Mouse (Mus musculus) lung, postnatal 0 days (tissue): ENCODE data around the gene Myog. TPM values are rescaled to one million over a fixed set of nuclear protein-coding genes. Genes with fewer than 3 reads are reported as not detected.

Experiments
- ATAC-seq: fragments of 200-750 bp; cut with Nextera tagmentation; 2 replicates; pipeline ENCODE4 v1.8.0; 2017; ENCODE audit warnings: moderate library complexity
- DNase-seq: peaks from one replicate; pipeline ENCODE4 v3.0.0-alpha.2; 2016; ENCODE audit warnings: low spot score
- H3K27ac ChIP-seq: fragments of 300-500 bp; sonication (generic); 2 replicates; pipeline ENCODE4 v1.5.1; 2014; ENCODE audit warnings: antibody characterized with exemption, mild to moderate bottlenecking, low read length, mixed read lengths
- H3K27me3 ChIP-seq: fragments of 300-500 bp; sonication (generic); replicated peaks from 2 replicates; pipeline ENCODE4 v1.6.1; 2014; ENCODE audit warnings: low read length, mixed read lengths; ENCODE audit not compliant: insufficient read depth
- H3K36me3 ChIP-seq: fragments of 300-500 bp; sonication (generic); 2 replicates; pipeline ENCODE4 v1.6.1; 2014; ENCODE audit warnings: low read length, mixed read lengths; ENCODE audit not compliant: insufficient read depth
- H3K4me1 ChIP-seq: fragments of 300-500 bp; sonication (generic); 2 replicates; pipeline ENCODE4 v1.6.1; 2014; ENCODE audit warnings: antibody characterized with exemption, low read depth, low read length, mixed read lengths; ENCODE audit not compliant: insufficient read depth
- H3K4me2 ChIP-seq: fragments of 300-500 bp; sonication (generic); replicated peaks from 2 replicates; pipeline ENCODE4 v1.6.1; 2014; ENCODE audit warnings: low read depth, mild to moderate bottlenecking, low read length, moderate library complexity, mixed read lengths
- H3K4me3 ChIP-seq: fragments of 300-500 bp; sonication (generic); 2 replicates; pipeline ENCODE4 v1.5.1; 2014; ENCODE audit warnings: low read depth, low read length
- H3K9ac ChIP-seq: fragments of 300-500 bp; sonication (generic); replicated peaks from 2 replicates; pipeline ENCODE4 v1.6.1; 2014; ENCODE audit warnings: low read depth, mild to moderate bottlenecking
- H3K9me3 ChIP-seq: fragments of 300-500 bp; sonication (generic); 2 replicates; pipeline ENCODE4 v1.6.1; 2016; ENCODE audit warnings: low read length, mixed read lengths
- CTCF ChIP-seq: IDR thresholded peaks from 2 replicates; pipeline ENCODE4 v1.5.1; 2016; ENCODE audit warnings: antibody characterized with exemption, mild to moderate bottlenecking
- EP300 ChIP-seq: IDR thresholded peaks from 2 replicates; pipeline ENCODE4 v1.6.1; 2016; ENCODE audit warnings: antibody characterized with exemption, mild to moderate bottlenecking, control low read depth
- WGBS: fragments of 180-500 bp; shearing (Covaris S2); extraction: QIAGEN DNeasy Blood & Tissue Kit; methylation state at CpG from one replicate; pipeline ENCODE4 v1.1.7; 2014; 5-methylcytosine and 5-hydroxymethylcytosine counted together
- polyA plus RNA-seq: library from polyadenylated mRNA; unstranded; fragments of >200 nt; fragmentation: Nextera tagmentation; extraction: Ambion mirVana; gene quantifications from 2 replicates; pipeline ENCODE4 v1.2.1, GENCODE M21; 2015

Myog gene
- polyA plus RNA-seq, 1 experiment from 2014 or later = not detected

DNA sequence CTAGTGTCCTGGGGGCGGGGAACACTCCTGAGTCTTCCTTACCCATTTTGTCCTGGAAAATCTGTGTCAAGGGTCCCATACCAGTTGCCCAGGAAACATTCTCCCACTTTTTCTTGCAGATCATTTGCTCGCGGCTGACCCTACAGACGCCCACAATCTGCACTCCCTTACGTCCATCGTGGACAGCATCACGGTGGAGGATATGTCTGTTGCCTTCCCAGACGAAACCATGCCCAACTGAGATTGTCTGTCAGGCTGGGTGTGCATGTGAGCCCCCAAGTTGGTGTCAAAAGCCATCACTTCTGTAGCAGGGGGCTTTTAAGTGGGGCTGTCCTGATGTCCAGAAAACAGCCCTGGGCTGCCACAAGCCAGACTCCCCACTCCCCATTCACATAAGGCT lies 1.8 kb downstream of the Myog start:
- ATAC-seq = no peak
- DNase-seq = no peak
- no peak overlapping the region for H3K4me2 ChIP-seq
- WGBS = 79% methylated on average over 8 of the region's 8 CpGs
- no peak for TF ChIP-seq CTCF
- TF ChIP-seq EP300 = no peak
- no peaks in the 10 kb centered on the region for H3K36me3 ChIP-seq
- no peak overlapping the region for H3K4me3 ChIP-seq
- H3K27me3 ChIP-seq = no peaks in the 10 kb centered on the region
- no peaks in the 10 kb centered on the region for H3K4me1 ChIP-seq
- no peaks in the 10 kb centered on the region for H3K9me3 ChIP-seq
- H3K9ac ChIP-seq = no peak overlapping the region
- H3K27ac ChIP-seq = no peak overlapping the region

DNA sequence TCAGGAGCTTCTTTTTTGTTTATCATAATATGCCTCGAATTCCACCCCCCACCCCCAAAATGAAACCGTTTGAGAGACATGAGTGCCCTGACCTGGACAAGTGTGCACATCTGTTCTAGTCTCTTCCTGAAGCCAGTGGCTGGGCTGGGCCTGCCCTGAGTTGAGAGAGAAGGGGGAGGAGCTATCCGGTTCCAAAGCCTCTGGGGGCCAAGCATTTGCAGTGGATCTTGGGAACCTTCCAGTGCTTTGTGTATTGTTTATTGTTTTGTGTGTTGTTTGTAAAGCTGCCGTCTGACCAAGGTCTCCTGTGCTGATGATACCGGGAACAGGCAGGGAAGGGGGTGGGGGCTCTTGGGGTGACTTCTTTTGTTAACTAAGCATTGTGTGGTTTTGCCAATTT lies 2.3 kb downstream of the Myog start:
- peak; percentile 57 for DNase-seq
- WGBS = 20% methylated on average over 5 of the region's 5 CpGs

DNA sequence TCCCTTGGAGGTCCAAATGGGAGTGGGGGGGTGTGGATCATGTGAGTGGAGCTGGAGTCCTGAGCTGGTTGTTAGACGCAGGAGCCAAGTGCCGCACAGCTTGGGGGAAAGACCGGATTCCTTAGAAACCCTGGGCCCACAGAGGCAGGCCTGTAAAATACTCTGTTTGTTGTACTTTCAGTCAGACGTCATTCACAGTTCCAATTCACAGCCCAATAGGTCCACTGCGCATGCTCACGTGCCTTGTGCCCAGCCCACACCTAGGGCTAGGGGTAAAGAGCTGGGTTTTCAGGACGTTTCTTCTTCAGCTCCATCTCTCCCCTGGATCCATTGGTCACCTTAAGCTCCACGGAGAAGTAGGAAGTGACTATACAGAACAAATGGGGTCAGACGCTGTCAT lies 2.8 kb downstream of the Myog start:
- no peak overlapping the region for H3K4me3 ChIP-seq
- H3K9ac ChIP-seq = no peak overlapping the region
- no peaks in the 10 kb centered on the region for H3K36me3 ChIP-seq
- DNase-seq (no peak), ATAC-seq (0 out of 2 replicates have a peak, but pooled peaks have one; percentile 8)
- TF ChIP-seq CTCF (no peak), EP300 (no peak)
- H3K27me3 ChIP-seq = no peaks in the 10 kb centered on the region
- no peaks in the 10 kb centered on the region for H3K9me3 ChIP-seq
- no peaks in the 10 kb centered on the region for H3K4me1 ChIP-seq
- no peak overlapping the region for H3K4me2 ChIP-seq
- WGBS = 53% methylated on average over 9 of the region's 9 CpGs
- H3K27ac ChIP-seq = no peak overlapping the region

More for the DNA sequence above, 2.3 kb downstream of the Myog start:
- Histone ChIP-seq H3K4me3 (no peak overlapping the region), H3K27ac (no peak overlapping the region), H3K9ac (no peak overlapping the region), H3K9me3 (no peaks in the 10 kb centered on the region), H3K36me3 (no peaks in the 10 kb centered on the region), H3K4me2 (no peak overlapping the region), H3K27me3 (no peaks in the 10 kb centered on the region), H3K4me1 (no peaks in the 10 kb centered on the region)
- peak; percentile 43; the same call in 1 of the 2 replicates for ATAC-seq
- no peak for TF ChIP-seq CTCF
- no peak for TF ChIP-seq EP300

DNA sequence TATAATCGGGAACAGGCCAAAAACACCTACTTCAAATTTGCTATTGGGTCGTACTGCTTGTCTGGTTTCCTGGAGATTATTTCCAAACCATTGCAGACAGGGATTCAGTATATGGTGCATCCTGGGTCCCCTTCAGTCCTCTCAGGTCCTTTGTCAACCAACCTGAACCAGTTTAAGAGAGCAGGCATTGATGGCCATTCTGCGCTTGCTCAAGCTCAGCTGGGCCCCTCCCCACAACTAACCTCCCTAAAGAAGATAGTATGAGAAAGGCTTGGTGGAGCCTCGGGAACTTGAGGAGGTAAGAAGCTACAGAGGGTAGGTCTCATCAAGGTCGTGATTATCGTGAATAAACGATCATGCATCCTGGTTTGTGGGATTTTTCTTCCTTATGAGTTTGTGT lies 3.5 kb downstream of the Myog start:
- Histone ChIP-seq H3K9me3 (no peaks in the 10 kb centered on the region), H3K9ac (no peak overlapping the region), H3K4me3 (no peak overlapping the region), H3K4me1 (no peaks in the 10 kb centered on the region), H3K36me3 (no peaks in the 10 kb centered on the region), H3K27ac (no peak overlapping the region), H3K27me3 (no peaks in the 10 kb centered on the region), H3K4me2 (no peak overlapping the region)
- ATAC-seq (no peak), DNase-seq (no peak)
- 81% methylated on average over 7 of the region's 7 CpGs for WGBS
- TF ChIP-seq EP300 = no peak
- no peak for TF ChIP-seq CTCF

DNA sequence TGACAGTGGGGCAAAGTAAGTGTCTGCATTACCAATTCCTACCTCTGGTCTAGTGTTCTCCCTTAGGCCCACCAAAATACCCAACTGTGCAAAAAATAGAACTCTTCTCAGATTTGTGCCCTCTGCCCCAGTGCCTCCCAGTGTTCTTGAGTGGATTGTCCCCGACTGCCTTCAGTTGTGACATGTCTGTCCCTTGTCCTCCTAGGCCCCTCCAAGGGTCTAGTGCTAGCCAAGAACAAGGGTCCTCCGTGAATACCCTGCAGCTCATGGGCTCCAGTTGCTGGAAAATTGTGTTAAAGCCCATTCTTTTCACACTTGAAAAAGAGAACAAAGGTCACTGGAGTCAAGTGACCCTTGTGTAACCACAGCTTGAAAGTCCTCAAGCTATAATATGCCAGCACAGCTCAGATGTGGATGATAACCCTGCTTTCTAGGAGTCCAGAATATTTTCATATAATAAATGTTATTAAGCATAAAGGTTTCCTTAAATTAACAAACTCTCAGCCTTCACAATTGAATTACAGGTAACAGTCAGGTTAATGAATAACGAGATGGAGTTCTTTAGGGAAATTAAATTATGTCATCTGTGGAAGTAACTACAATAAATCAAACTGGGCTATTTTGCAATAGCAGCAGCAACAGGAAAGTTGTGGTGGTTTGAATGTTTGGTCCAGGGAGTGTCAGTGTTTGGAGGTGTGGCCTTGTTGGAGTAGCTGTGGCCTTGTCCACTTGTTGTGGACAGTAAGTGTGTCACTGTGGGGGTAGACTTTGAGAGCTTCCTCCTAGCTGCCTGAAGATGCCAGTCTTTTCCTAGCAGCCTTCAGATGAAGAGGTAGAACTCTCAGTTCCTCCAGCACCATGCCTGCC lies 4.2 kb downstream of the Myog start:
- H3K4me2 ChIP-seq = no peak overlapping the region
- no peak; the same call in 1 of the 2 replicates for TF ChIP-seq CTCF
- TF ChIP-seq EP300 = peak; percentile 59
- H3K27ac ChIP-seq = no peak overlapping the region
- no peaks in the 10 kb centered on the region for H3K9me3 ChIP-seq
- H3K4me1 ChIP-seq = no peaks in the 10 kb centered on the region
- peak; percentile 43; the same call in 1 of the 2 replicates for ATAC-seq
- 46% methylated on average over 3 of the region's 3 CpGs for WGBS
- H3K36me3 ChIP-seq = no peaks in the 10 kb centered on the region
- DNase-seq = peak; percentile 77
- no peak overlapping the region for H3K9ac ChIP-seq
- H3K27me3 ChIP-seq = no peaks in the 10 kb centered on the region
- no peak overlapping the region for H3K4me3 ChIP-seq

DNA sequence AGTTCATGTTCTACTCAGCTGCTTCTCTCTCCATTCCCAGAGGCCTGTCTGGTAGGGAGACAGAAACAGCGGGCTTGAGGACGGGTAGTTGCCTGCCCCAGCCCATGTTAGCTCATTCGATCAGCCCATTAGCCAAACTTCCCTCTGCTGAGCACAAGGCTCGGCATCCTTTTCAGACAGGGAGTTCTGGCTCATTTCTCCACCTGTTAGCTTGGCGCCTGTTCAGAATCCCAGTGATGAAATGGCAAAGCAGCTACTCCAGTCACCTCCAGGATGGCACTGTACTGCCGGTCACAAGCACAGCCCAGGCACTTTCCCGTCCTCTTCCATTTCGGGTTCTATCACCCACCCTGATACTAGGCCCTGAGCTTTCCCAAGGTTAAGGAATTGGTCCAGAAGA lies 7.5 kb downstream of the Myog start:
- 93% methylated on average over 8 of the region's 8 CpGs for WGBS
- no peak for DNase-seq
- H3K27ac ChIP-seq = no peak overlapping the region
- no peak overlapping the region for H3K9ac ChIP-seq
- H3K4me1 ChIP-seq = peaks cover 2% of the 10 kb centered on the region; the same call in 1 of the 2 replicates
- H3K4me3 ChIP-seq = no peak overlapping the region
- no peaks in the 10 kb centered on the region for H3K36me3 ChIP-seq
- TF ChIP-seq EP300 = no peak
- TF ChIP-seq CTCF = no peak
- ATAC-seq = no peak
- H3K4me2 ChIP-seq = no peak overlapping the region
- no peaks in the 10 kb centered on the region for H3K9me3 ChIP-seq
- H3K27me3 ChIP-seq = peaks cover 9% of the 10 kb centered on the region; the same call in 1 of the 2 replicates
